Mouse (Mus musculus): ENCODE results near the gene Speer4d.
"Not testable (repeated sequence)": the region's sequence is repeated elsewhere in the genome, so short reads cannot be mapped to it uniquely, and the experiment has no call there.

Speer4d gene

GRCm38 (mm10) chr5:15618764-15619163 lies at the start of gene Speer4d:
TSS of gene Speer4d (plus strand) at chr5:15619064.
- not testable (repeated sequence) for DNase-seq (ENCODE audit: low read depth, low spot score)

GRCm38 (mm10) chr5:15573735-15574134 lies 45.1 kb upstream of the Speer4d start:
- DNase-seq (ENCODE audit: low read depth, low spot score) = not testable (repeated sequence)

GRCm38 (mm10) chr5:15577033-15577432 lies 41.8 kb upstream of the Speer4d start, which contains the start of gene Gm21083:
TSS of gene Gm21083 (plus strand) at chr5:15577333.
- not testable (repeated sequence) for DNase-seq (ENCODE audit: low read depth, low spot score)

GRCm38 (mm10) chr5:15586351-15586750 lies 32.5 kb upstream of the Speer4d start:
- not testable (repeated sequence) for DNase-seq (ENCODE audit: low read depth, low spot score)

- DNase-seq (ENCODE audit: low read depth, low spot score) = peak; percentile 9
Measured at GRCm38 (mm10) chr5:15588291-15588690, 30.6 kb upstream of the Speer4d start.

GRCm38 (mm10) chr5:15590635-15591034 lies 28.2 kb upstream of the Speer4d start:
- not testable (repeated sequence) for DNase-seq (ENCODE audit: low read depth, low spot score)

GRCm38 (mm10) chr5:15591577-15591976 lies 27.3 kb upstream of the Speer4d start:
- DNase-seq (ENCODE audit: low read depth, low spot score) = not testable (repeated sequence)

GRCm38 (mm10) chr5:15598831-15599230 lies 20.0 kb upstream of the Speer4d start:
- DNase-seq (ENCODE audit: low read depth, low spot score) = not testable (repeated sequence)

- not testable (repeated sequence) for DNase-seq (ENCODE audit: low read depth, low spot score)
Measured at GRCm38 (mm10) chr5:15600342-15600741, 18.5 kb upstream of the Speer4d start.

GRCm38 (mm10) chr5:15601481-15601880 lies 17.4 kb upstream of the Speer4d start:
- not testable (repeated sequence) for DNase-seq (ENCODE audit: low read depth, low spot score)

GRCm38 (mm10) chr5:15601960-15602359 lies 16.9 kb upstream of the Speer4d start:
- not testable (repeated sequence) for DNase-seq (ENCODE audit: low read depth, low spot score)

- not testable (repeated sequence) for DNase-seq (ENCODE audit: low read depth, low spot score)
Measured at GRCm38 (mm10) chr5:15602424-15602947, 16.4 kb upstream of the Speer4d start.

- DNase-seq (ENCODE audit: low read depth, low spot score) = not testable (repeated sequence)
Measured at GRCm38 (mm10) chr5:15603008-15603407, 15.9 kb upstream of the Speer4d start.

- DNase-seq (ENCODE audit: low read depth, low spot score) = not testable (repeated sequence)
Measured at GRCm38 (mm10) chr5:15603585-15603984, 15.3 kb upstream of the Speer4d start.

- not testable (repeated sequence) for DNase-seq (ENCODE audit: low read depth, low spot score)
Measured at GRCm38 (mm10) chr5:15606677-15607076, 12.2 kb upstream of the Speer4d start.

GRCm38 (mm10) chr5:15610695-15611094 lies 8.2 kb upstream of the Speer4d start:
- DNase-seq (ENCODE audit: low read depth, low spot score) = peak; percentile 6

GRCm38 (mm10) chr5:15616195-15616594 lies 2.7 kb upstream of the Speer4d start:
- not testable (repeated sequence) for DNase-seq (ENCODE audit: low read depth, low spot score)

- not testable (repeated sequence) for DNase-seq (ENCODE audit: low read depth, low spot score)
Measured at GRCm38 (mm10) chr5:15628136-15628535, 9.3 kb downstream of the Speer4d start.

GRCm38 (mm10) chr5:15630068-15630467 lies 11.2 kb downstream of the Speer4d start:
- DNase-seq (ENCODE audit: low read depth, low spot score) = not testable (repeated sequence)

GRCm38 (mm10) chr5:15637637-15638036 lies 18.8 kb downstream of the Speer4d start:
- DNase-seq (ENCODE audit: low read depth, low spot score) = not testable (repeated sequence)

GRCm38 (mm10) chr5:15645707-15646106 lies 26.8 kb downstream of the Speer4d start:
- DNase-seq (ENCODE audit: low read depth, low spot score) = not testable (repeated sequence)

GRCm38 (mm10) chr5:15652334-15652733 lies 33.5 kb downstream of the Speer4d start:
- DNase-seq (ENCODE audit: low read depth, low spot score) = not testable (repeated sequence)

- DNase-seq (ENCODE audit: low read depth, low spot score) = not testable (repeated sequence)
Measured at GRCm38 (mm10) chr5:15656959-15657358, 38.1 kb downstream of the Speer4d start, which contains the start of gene 4930572O03Rik. TSS of gene 4930572O03Rik (minus strand) at chr5:15657059.

Measured in telencephalon, adult 2 months (tissue).